Mouse (Mus musculus) kidney, postnatal 4 days (tissue): ENCODE measurements at regions not wholly inside any gene's neighbourhood (a gene's known extent, or its start where the extent isn't known, plus 50 kb on each side); places are given as distances from the start of the nearest gene placed in this dataset.

ENCODE experiments used
- DNase-seq, 2 experiments: peaks; one replicate each; pipeline ENCODE4 v3.0.0; 2021; ENCODE audit warnings: mixed read lengths in 2 of 2

GRCm38 (mm10) chr13:31168854-31169253, 194.8 kb downstream of the Gm5447 start:
- DNase-seq: no peak

GRCm38 (mm10) chr13:31171751-31172150, 197.7 kb downstream of the Gm5447 start:
- no peak for DNase-seq

- no peak for DNase-seq
Measured at GRCm38 (mm10) chr13:31172580-31172979, 198.6 kb downstream of the Gm5447 start.

- no peak for DNase-seq
Measured at GRCm38 (mm10) chr13:31177999-31178783, 204.2 kb downstream of the Gm5447 start.

GRCm38 (mm10) chr13:31178964-31179363, 205.0 kb downstream of the Gm5447 start:
- DNase-seq: no peak

GRCm38 (mm10) chr13:31179407-31180001, 205.5 kb downstream of the Gm5447 start:
- DNase-seq: peak; percentile 51 to 72

GRCm38 (mm10) chr13:31181530-31181929, 207.5 kb downstream of the Gm5447 start:
- no peak for DNase-seq

GRCm38 (mm10) chr13:31184845-31185834, 211.1 kb downstream of the Gm5447 start:
- peak; percentile 29 to 45 for DNase-seq

GRCm38 (mm10) chr13:31186805-31187589, 213.0 kb downstream of the Gm5447 start:
- DNase-seq: no peak

- DNase-seq: no peak
Measured at GRCm38 (mm10) chr13:31189116-31189515, 215.1 kb downstream of the Gm5447 start.

GRCm38 (mm10) chr13:31190036-31190435, 216.0 kb downstream of the Gm5447 start:
- no peak for DNase-seq

GRCm38 (mm10) chr13:31191344-31192139, 217.5 kb downstream of the Gm5447 start:
- no peak for DNase-seq

- DNase-seq: no peak
Measured at GRCm38 (mm10) chr13:31194971-31195370, 221.0 kb downstream of the Gm5447 start.

- no peak for DNase-seq
Measured at GRCm38 (mm10) chr13:31196546-31196945, 222.5 kb downstream of the Gm5447 start.

GRCm38 (mm10) chr13:31197593-31197992, 223.6 kb downstream of the Gm5447 start:
- no peak for DNase-seq

GRCm38 (mm10) chr13:31199384-31199783, 225.4 kb downstream of the Gm5447 start:
- DNase-seq: no peak

- DNase-seq: no peak
Measured at GRCm38 (mm10) chr13:31204068-31204467, 230.1 kb downstream of the Gm5447 start.

- DNase-seq: no peak
Measured at GRCm38 (mm10) chr13:31206381-31206780, 232.4 kb downstream of the Gm5447 start.

GRCm38 (mm10) chr13:31207709-31208108, 233.7 kb downstream of the Gm5447 start:
- peak; percentile 59 to 75 for DNase-seq

GRCm38 (mm10) chr13:31223016-31223415, 249.0 kb downstream of the Gm5447 start:
- no peak for DNase-seq

GRCm38 (mm10) chr13:31240546-31240945, 266.5 kb downstream of the Gm5447 start:
- DNase-seq: no peak
